Mouse (Mus musculus): ENCODE results near the gene Csmd2.

- TF ChIP-seq CTCF (IDR thresholded peaks at IDR 0.05; ENCODE audit: borderline replicate concordance, insufficient read depth, low read depth, low read length) = no peak
- TF ChIP-seq POLR2A (IDR thresholded peaks at IDR 0.05; ENCODE audit: borderline replicate concordance, insufficient read depth, low read length) = no peak
Measured at GRCm38 (mm10) chr4:128285009-128285408, 297.4 kb downstream of the Csmd2 start.
